Mouse (Mus musculus) midbrain, embryonic 12.5 days (tissue): ENCODE results near the gene Clybl. TPM values are rescaled to one million over a fixed set of nuclear protein-coding genes. Genes with fewer than 3 reads are reported as not detected.

ENCODE experiments used
- ATAC-seq: fragments of 200-750 bp; cut with Nextera tagmentation; 2 replicates; pipeline ENCODE4 v1.8.0; 2017; ENCODE audit warnings: low read depth, moderate TSS enrichment, moderate library complexity; ENCODE audit not compliant: low FRiP score
- H3K27ac ChIP-seq: fragments of 300-500 bp; sonication (generic); replicated peaks from 2 replicates; pipeline ENCODE4 v1.5.1; 2016; ENCODE audit warnings: mild to moderate bottlenecking
- H3K27me3 ChIP-seq: fragments of 300-500 bp; sonication (generic); 2 replicates; pipeline ENCODE4 v1.6.1; 2016; ENCODE audit warnings: mild to moderate bottlenecking
- H3K36me3 ChIP-seq: fragments of 300-500 bp; sonication (generic); 2 replicates; pipeline ENCODE4 v1.6.1; 2016
- H3K4me1 ChIP-seq: fragments of 300-500 bp; sonication (generic); 2 replicates; pipeline ENCODE4 v1.6.1; 2016
- H3K4me2 ChIP-seq: fragments of 300-500 bp; sonication (generic); replicated peaks from 2 replicates; pipeline ENCODE4 v1.6.1; 2016; ENCODE audit warnings: mild to moderate bottlenecking, moderate library complexity
- H3K4me3 ChIP-seq: fragments of 300-500 bp; sonication (generic); 2 replicates; pipeline ENCODE4 v1.5.1; 2016; ENCODE audit warnings: mild to moderate bottlenecking
- H3K9ac ChIP-seq: fragments of 300-500 bp; sonication (generic); replicated peaks from 2 replicates; pipeline ENCODE4 v1.6.1; 2016; ENCODE audit warnings: mild to moderate bottlenecking, moderate library complexity
- H3K9me3 ChIP-seq: fragments of 300-500 bp; sonication (generic); 2 replicates; pipeline ENCODE4 v1.6.1; 2016; ENCODE audit warnings: mild to moderate bottlenecking
- WGBS: fragments of 180-500 bp; shearing (Covaris S2); methylation state at CpG from one replicate; pipeline ENCODE4 v1.1.7; 2016; 5-methylcytosine and 5-hydroxymethylcytosine counted together
- polyA plus RNA-seq: library from polyadenylated mRNA; unstranded; fragments of >200 nt; fragmentation: Nextera tagmentation; extraction: Ambion mirVana; gene quantifications from 2 replicates; pipeline ENCODE4 v1.2.1, GENCODE M21; 2016

The Clybl gene
- polyA plus RNA-seq, 1 experiment from 2014 or later = 19.4 TPM

DNA sequence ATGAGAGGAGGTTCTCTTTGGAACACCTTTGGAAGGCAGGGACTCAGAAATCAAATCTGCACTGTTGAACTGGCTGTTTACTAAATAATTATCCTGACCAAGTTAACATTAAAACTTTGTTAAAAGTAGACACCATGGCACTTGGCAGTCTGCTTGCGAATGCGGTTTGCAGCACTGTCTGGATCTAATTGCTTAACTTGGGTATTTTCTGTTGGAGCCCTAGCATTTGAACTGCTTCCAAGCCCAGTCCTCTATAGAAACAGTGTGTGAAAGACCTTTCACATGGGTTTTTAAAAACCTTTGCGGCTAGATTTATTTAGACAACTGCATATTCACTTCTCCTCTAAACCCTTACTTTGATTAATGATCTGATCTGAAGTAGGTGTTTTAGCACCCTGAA is 242.9 kb downstream of the Clybl start:
- no peak overlapping the region for H3K9ac ChIP-seq
- 84% methylated on average over 3 of the region's 3 CpGs for WGBS

DNA sequence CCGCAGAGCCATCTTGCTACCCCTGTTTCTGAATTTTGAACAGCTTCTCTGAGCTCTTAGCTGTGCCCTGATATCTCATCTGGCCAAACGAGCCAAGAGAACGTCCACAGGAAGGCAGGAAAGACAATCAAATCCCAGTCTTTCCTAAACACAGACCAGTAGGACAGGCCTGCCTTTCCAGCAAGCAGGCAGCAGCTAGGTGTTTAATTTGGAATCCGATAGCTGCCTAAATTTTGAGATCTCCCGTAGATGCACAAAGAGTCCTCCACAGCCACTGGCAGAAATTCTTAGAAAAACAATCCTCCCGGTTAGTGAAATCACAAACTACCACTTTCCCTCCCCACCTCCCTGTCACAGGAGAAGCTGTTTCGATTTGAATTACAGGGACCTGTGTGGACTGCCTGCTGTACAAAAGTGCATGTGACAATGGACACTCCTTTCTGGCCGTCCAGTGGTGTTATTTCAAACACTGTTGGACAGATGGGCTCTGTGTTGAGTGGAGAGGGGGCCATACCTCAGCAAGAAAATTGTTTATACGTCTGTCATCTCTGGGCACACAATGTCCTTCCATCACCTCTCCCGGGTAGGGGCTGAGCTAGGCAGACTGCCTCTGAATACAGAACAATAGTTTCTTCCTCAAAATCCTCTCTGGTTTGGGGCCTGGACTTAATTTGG is 245.2 kb downstream of the Clybl start:
- peak; percentile 28 for ATAC-seq
- peaks cover 7% of the 10 kb centered on the region for H3K4me1 ChIP-seq
- no peaks in the 10 kb centered on the region for H3K9me3 ChIP-seq
- no peak overlapping the region for H3K4me2 ChIP-seq
- H3K27ac ChIP-seq = peak overlapping the region; percentile 46
- H3K9ac ChIP-seq = no peak overlapping the region
- H3K27me3 ChIP-seq = peaks cover 37% of the 10 kb centered on the region
- WGBS = 61% methylated on average over 10 of the region's 10 CpGs
- H3K4me3 ChIP-seq = no peak overlapping the region
- no peaks in the 10 kb centered on the region for H3K36me3 ChIP-seq

More for the DNA sequence above, 242.9 kb downstream of the Clybl start:
- Histone ChIP-seq H3K4me2 (no peak overlapping the region), H3K4me3 (no peak overlapping the region), H3K4me1 (peaks cover 16% of the 10 kb centered on the region), H3K36me3 (no peaks in the 10 kb centered on the region), H3K9me3 (no peaks in the 10 kb centered on the region), H3K27me3 (peaks cover 48% of the 10 kb centered on the region), H3K27ac (no peak overlapping the region)
- ATAC-seq = no peak

DNA sequence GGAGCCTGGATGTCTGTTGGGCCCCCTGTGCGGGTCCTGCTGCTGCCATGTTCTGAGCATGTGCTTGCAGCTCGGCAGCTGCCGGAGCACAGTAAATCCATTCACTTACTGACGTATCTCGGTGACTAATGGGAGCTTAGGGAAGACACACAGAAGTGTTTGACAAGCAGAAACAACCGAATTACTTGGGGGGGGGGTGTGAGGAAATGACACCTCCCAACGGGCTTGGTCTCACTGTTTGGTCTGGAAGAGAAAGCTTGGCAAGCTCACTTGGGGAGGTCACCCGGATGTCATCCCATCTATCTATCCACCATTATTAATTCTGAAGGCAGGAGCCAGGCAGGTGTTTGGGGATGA is 245.7 kb downstream of the Clybl start:
- peaks cover 7% of the 10 kb centered on the region for H3K4me1 ChIP-seq
- peaks cover 32% of the 10 kb centered on the region; the same call in 1 of the 2 replicates for H3K27me3 ChIP-seq
- H3K4me2 ChIP-seq = no peak overlapping the region
- H3K9ac ChIP-seq = no peak overlapping the region
- no peak overlapping the region for H3K4me3 ChIP-seq
- H3K9me3 ChIP-seq = no peaks in the 10 kb centered on the region
- no peaks in the 10 kb centered on the region for H3K36me3 ChIP-seq
- peak; percentile 62; the same call in 1 of the 2 replicates for ATAC-seq
- 50% methylated on average over 8 of the region's 8 CpGs for WGBS
- peak overlapping the region; percentile 46; the same call in 1 of the 2 replicates for H3K27ac ChIP-seq

DNA sequence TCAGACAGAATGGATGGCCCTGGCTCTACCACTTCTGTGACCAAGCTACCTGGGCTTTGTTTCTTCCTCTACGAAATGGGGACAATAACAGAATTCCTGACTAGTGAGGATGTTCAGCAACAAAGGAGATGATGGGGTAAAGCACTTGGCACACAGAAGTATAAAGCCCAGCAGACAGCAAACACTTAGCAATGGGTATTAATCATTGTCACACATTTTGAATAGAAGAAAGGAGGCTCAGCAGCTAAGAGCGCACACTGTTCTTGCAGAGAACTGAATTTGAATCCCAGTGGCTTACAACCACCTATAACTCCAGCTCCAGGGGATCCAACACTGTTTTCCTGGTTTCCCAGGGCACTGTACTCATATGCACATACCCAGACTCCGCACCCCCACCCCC is 246.2 kb downstream of the Clybl start:
- H3K36me3 ChIP-seq = no peaks in the 10 kb centered on the region
- H3K9ac ChIP-seq = no peak overlapping the region
- peaks cover 7% of the 10 kb centered on the region for H3K4me1 ChIP-seq
- H3K9me3 ChIP-seq = no peaks in the 10 kb centered on the region
- no peak overlapping the region for H3K27ac ChIP-seq
- H3K27me3 ChIP-seq = peaks cover 29% of the 10 kb centered on the region; the same call in 1 of the 2 replicates
- 0 out of 2 replicates have a peak, but pooled peaks have one; percentile 20 for ATAC-seq
- no peak overlapping the region for H3K4me3 ChIP-seq
- 75% methylated on average over 3 of the region's 3 CpGs for WGBS
- no peak overlapping the region for H3K4me2 ChIP-seq

DNA sequence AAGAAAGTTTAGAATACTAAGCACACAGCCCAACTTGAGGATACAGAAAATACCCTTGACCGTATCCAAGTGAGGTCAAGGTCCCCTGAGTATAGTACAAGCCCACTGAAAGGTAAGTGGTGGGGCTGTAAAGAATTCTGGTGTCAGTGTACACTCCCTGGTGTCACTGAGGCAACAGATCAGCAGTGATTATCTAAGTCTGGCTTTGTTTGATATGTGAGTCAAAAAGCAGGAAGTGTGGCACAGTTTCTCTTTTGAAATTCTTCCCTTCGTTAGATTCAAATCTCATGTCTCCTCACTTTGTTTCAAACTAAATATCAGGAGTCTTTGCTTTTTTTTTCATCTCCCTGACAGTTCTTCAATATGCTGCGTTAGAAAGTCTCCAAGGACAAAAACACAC is 251.1 kb downstream of the Clybl start:
- Histone ChIP-seq H3K4me1 (peaks cover 3% of the 10 kb centered on the region; the same call in 1 of the 2 replicates), H3K27ac (no peak overlapping the region), H3K27me3 (peaks cover 13% of the 10 kb centered on the region), H3K9me3 (no peaks in the 10 kb centered on the region), H3K4me3 (no peak overlapping the region), H3K36me3 (no peaks in the 10 kb centered on the region), H3K9ac (no peak overlapping the region), H3K4me2 (no peak overlapping the region)
- ATAC-seq = no peak
- 62% methylated on average over 3 of the region's 3 CpGs for WGBS

DNA sequence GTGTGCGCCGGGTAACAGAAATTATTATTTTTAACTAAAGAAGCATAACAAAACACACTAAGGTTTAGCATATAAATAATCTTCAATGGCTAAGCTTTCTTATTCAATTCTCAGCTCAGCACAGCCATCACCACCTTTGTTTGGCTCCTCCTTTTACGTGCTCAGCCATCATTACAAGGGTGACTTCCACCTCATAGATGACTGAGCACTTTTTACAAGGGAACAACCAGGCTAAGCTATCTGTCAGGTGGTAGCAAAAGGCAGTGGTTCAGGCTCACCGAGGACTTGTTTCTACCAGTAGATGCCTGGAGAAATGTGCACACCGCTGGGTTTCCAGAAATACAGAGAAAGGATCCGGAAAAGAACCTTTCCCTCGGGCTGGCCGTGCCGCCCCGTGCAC is 252.5 kb downstream of the Clybl start:
- no peaks in the 10 kb centered on the region for H3K9me3 ChIP-seq
- H3K36me3 ChIP-seq = no peaks in the 10 kb centered on the region
- H3K9ac ChIP-seq = no peak overlapping the region
- ATAC-seq = no peak
- no peak overlapping the region for H3K4me2 ChIP-seq
- H3K27ac ChIP-seq = no peak overlapping the region
- H3K4me3 ChIP-seq = no peak overlapping the region
- H3K4me1 ChIP-seq = peaks cover 3% of the 10 kb centered on the region; the same call in 1 of the 2 replicates
- H3K27me3 ChIP-seq = peaks cover 8% of the 10 kb centered on the region
- 89% methylated on average over 10 of the region's 10 CpGs for WGBS

DNA sequence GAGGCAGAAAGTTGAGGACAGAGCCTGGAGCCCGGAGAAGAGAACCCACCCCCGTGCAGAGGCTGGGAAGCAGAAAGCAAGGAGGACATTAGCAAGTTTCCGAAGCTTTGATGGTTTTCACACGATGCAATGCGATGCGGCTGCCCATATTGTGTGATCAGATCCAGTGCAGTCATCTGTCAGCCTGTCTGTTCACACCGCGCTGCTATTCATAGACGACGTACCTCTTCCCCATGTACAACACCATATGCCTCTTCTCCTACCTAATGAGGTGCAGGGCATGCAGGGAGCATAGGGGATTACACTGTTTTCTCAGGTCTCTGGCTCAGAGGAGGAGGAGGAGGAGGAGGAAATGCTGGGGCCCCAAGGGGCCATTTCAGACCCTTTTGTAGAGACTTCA is 255.3 kb downstream of the Clybl start:
- Histone ChIP-seq H3K27ac (no peak overlapping the region), H3K4me1 (peaks cover 3% of the 10 kb centered on the region; the same call in 1 of the 2 replicates), H3K9ac (no peak overlapping the region), H3K4me2 (no peak overlapping the region), H3K27me3 (peaks cover 10% of the 10 kb centered on the region), H3K36me3 (no peaks in the 10 kb centered on the region), H3K4me3 (no peak overlapping the region), H3K9me3 (no peaks in the 10 kb centered on the region)
- WGBS = 75% methylated on average over 10 of the region's 10 CpGs
- ATAC-seq = no peak

DNA sequence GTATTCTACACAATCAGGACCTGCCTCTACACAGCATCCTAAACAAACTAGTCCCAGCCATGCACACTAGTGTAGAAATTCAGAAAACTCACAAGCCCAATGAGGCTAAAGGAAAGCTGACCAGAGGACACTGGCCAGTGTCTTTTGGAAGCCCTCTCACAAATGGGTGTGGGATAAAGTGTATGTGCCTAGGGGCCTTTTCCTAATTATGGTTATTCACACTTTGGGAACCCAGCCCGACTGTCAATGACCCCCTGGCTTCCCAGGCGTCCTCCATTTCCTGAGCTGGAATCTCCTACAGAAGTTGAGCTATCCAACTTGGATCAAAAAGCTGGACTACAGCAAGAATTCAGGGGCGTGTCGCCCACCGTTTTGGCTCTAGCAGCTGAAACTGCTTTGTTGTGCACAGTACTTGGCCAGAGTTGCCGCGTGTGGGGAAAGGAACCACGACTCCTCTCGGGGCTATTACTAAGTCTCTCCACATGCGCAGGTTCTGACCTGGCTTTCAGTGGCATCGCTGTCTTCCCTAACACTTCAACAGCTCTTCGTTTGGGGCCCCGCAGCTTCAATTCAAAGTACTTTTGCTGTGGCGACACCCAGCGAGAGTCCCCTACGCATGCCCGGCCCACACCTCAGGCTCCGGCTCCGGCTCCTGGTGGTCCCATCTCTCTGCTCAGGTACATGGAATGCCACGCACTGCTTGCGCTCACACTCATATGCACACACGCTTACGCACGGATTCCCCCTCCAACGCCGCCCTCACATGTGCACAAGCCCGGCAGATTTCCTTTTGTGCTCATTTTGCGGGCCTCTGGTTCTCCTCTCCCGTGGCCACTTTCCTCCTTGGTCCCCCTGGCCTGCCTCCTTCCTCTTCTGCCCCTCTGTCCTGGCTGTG is 268.3 kb downstream of the Clybl start:
- H3K4me1 ChIP-seq = peaks cover 51% of the 10 kb centered on the region
- H3K4me2 ChIP-seq = peak overlapping the region; percentile 66
- peak overlapping the region; percentile 56 for H3K9ac ChIP-seq
- peak overlapping the region; percentile 48 for H3K4me3 ChIP-seq
- no peaks in the 10 kb centered on the region for H3K9me3 ChIP-seq
- no peaks in the 10 kb centered on the region for H3K36me3 ChIP-seq
- ATAC-seq = no peak
- peaks cover 82% of the 10 kb centered on the region for H3K27me3 ChIP-seq
- peak overlapping the region; percentile 88 for H3K27ac ChIP-seq
- WGBS = 3% methylated on average over 29 of the region's 29 CpGs

DNA sequence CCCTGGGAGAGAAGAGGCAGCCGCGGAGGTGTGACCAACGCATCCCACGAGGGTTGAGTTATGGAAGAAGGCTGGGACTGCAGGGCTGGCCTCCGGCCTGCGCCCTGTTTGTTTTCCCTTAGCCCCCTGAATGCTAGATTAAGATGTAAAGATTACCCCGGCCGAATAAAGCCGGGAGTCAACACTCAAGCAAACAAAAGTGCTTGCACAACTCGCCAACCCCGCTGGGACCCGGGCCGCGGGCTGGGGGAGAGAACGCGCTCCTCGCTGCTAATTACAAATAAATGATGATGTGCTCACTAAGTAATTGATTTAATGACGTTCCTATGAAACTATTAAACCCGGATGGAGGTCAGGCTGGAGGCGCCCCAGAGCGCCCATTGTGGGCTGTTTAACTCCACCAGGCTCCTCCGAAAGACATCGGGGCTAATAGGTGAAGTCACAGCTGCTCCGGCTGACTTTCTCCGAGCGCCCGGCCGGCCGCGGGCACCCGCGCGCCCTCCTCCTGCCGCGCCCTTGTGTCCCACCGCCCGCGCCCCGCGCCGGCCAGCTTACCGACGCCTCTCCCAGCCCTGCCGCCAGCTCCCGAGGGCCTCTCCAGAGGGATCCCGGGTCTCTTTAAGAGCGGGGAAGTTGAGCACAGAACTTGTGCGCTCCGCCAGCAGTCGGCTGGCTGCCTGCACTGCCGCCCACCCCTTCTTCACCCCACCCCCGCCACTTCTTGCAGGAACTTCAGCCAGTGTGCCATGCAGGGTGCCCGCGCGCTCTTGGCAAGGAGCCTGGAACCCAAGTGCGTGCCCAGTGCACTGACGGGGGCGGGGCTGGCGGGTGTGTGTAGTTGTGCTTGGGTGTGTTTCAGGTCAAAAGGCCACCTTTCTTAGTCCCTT is 269.2 kb downstream of the Clybl start, which contains the start of gene Gm5089:
Gene Gm5089 (minus strand): TSS at position 620 of the 887 bp plus-strand sequence.
- H3K9me3 ChIP-seq = no peaks in the 10 kb centered on the region
- peaks cover 57% of the 10 kb centered on the region for H3K4me1 ChIP-seq
- no peak for ATAC-seq
- WGBS = under 1% methylated on average over 50 of the region's 59 CpGs
- peak within 1 kb of the TSS; percentile 48 for H3K4me3 ChIP-seq
- peak within 1 kb of the TSS; percentile 56 for H3K9ac ChIP-seq
- peak within 1 kb of the TSS; percentile 66 for H3K4me2 ChIP-seq
- peak within 1 kb of the TSS; percentile 88 for H3K27ac ChIP-seq
- no peaks in the 10 kb centered on the region for H3K36me3 ChIP-seq
- H3K27me3 ChIP-seq = peaks cover 77% of the 10 kb centered on the region

DNA sequence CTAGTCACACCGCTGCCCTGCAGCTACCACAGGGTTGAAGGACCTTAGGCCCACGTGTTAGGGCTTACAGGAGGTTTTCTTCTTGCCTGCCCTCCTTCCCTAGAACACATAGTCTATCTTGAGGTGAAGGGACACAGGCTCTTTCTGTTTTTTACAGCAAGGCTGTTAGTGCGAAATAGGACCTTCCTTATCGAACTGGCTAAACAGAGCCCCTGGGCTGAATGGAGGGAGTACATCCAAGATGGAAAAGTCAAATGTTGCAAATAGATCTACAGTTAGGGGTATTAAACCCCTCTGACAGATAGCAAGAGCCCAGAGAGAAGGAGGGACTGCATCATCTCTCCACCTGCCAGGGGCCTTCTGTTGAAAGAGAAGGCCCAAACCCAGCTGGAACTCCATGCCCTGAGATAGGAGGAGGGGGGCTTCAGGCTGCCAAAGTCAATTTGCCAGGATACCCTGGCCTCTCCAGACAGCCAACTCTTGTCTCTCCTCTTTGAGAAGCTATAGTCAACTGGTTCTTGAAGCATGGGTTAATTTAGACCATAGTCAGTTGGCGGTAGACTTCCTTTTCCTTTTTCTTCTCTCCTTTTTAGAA is 270.1 kb downstream of the Clybl start:
- peak overlapping the region; percentile 56; the same call in 1 of the 2 replicates for H3K9ac ChIP-seq

More for the DNA sequence above, 270.1 kb downstream of the Clybl start:
- H3K4me1 ChIP-seq = peaks cover 60% of the 10 kb centered on the region
- peaks cover 73% of the 10 kb centered on the region for H3K27me3 ChIP-seq
- H3K9me3 ChIP-seq = no peaks in the 10 kb centered on the region
- H3K4me3 ChIP-seq = peak overlapping the region; percentile 48; the same call in 1 of the 2 replicates
- WGBS = 53% methylated on average over 5 of the region's 5 CpGs
- H3K27ac ChIP-seq = peak overlapping the region; percentile 88
- no peak for ATAC-seq
- H3K4me2 ChIP-seq = peak overlapping the region; percentile 66
- H3K36me3 ChIP-seq = no peaks in the 10 kb centered on the region
